Mouse (Mus musculus) small intestine, adult 2 months (tissue): ENCODE measurements around the gene Cdh12. TPM values are rescaled to one million over a fixed set of nuclear protein-coding genes. Genes with fewer than 3 reads are reported as not detected.

ENCODE experiments used
- H3K27ac ChIP-seq: fragments of 200-500 bp; 2 replicates; pipeline ENCODE4 v1.5.1; 2012; ENCODE audit warnings: low read depth, low read length, control low read depth, inconsistent platforms; ENCODE audit not compliant: insufficient read depth
- H3K27me3 ChIP-seq: fragments of 200-500 bp; 2 replicates; pipeline ENCODE4 v1.6.1; 2012; ENCODE audit warnings: mild to moderate bottlenecking, moderate library complexity, low read length, inconsistent platforms; ENCODE audit not compliant: control insufficient read depth, insufficient read depth
- H3K36me3 ChIP-seq: fragments of 200-500 bp; 2 replicates; pipeline ENCODE4 v1.6.1; 2012; ENCODE audit warnings: mild to moderate bottlenecking, low read length, control low read depth, inconsistent platforms; ENCODE audit not compliant: control insufficient read depth, insufficient read depth
- H3K4me1 ChIP-seq: fragments of 200-500 bp; 2 replicates; pipeline ENCODE4 v1.6.1; 2012; ENCODE audit warnings: low read length, inconsistent platforms, mixed read lengths; ENCODE audit not compliant: control insufficient read depth, insufficient read depth, insufficient read length
- H3K4me3 ChIP-seq: fragments of 200-500 bp; 2 replicates; pipeline ENCODE4 v1.5.1; 2012; ENCODE audit warnings: low read depth, mild to moderate bottlenecking, control low read depth, inconsistent platforms, low read length, moderate library complexity
- CTCF ChIP-seq: fragments of 200-500 bp; IDR thresholded peaks from 2 replicates; pipeline ENCODE4 v1.5.1; 2012; ENCODE audit warnings: low read depth, mild to moderate bottlenecking, control low read depth, inconsistent platforms, low read length, moderate library complexity, mixed read lengths; ENCODE audit not compliant: insufficient replicate concordance, insufficient read length; ENCODE audit errors: extremely low read depth
- POLR2A ChIP-seq: fragments of 200-500 bp; IDR thresholded peaks from 2 replicates; pipeline ENCODE4 v1.6.1; 2012; ENCODE audit warnings: low read depth, mild to moderate bottlenecking, control low read depth, inconsistent platforms, low read length, moderate library complexity
- WGBS: fragments of 180-500 bp; shearing (Covaris S2); methylation state at CpG from one replicate; pipeline ENCODE4 v1.1.7; 2018; 5-methylcytosine and 5-hydroxymethylcytosine counted together
- polyA plus RNA-seq: library from polyadenylated mRNA; depleted of rRNA; stranded (reverse); fragments of >200 nt; gene quantifications from 2 replicates; pipeline ENCODE4 v1.2.3, GENCODE M21; 2012

Cdh12 gene
- polyA plus RNA-seq, 1 experiment, result not detected

- no peaks in the 10 kb centered on the region for H3K4me1 ChIP-seq
- H3K27ac ChIP-seq, result no peak overlapping the region
- WGBS, result 59% methylated on average over 2 of the region's 2 CpGs
- no peaks in the 10 kb centered on the region for H3K27me3 ChIP-seq
- no peaks in the 10 kb centered on the region for H3K36me3 ChIP-seq
- TF ChIP-seq POLR2A, result no peak
- no peak for TF ChIP-seq CTCF
- H3K4me3 ChIP-seq, result no peak overlapping the region
Observed at GRCm38 (mm10) chr15:20967463-20967862, 518.4 kb downstream of the Cdh12 start.

GRCm38 (mm10) chr15:20971041-20971440 is 522.0 kb downstream of the Cdh12 start:
- WGBS, result 85% methylated on average over 2 of the region's 2 CpGs
- TF ChIP-seq POLR2A (no peak), CTCF (no peak)
- Histone ChIP-seq H3K36me3 (no peaks in the 10 kb centered on the region), H3K4me3 (no peak overlapping the region), H3K4me1 (no peaks in the 10 kb centered on the region), H3K27ac (no peak overlapping the region), H3K27me3 (no peaks in the 10 kb centered on the region)

GRCm38 (mm10) chr15:21000541-21000940 is 551.5 kb downstream of the Cdh12 start:
- TF ChIP-seq POLR2A, result no peak
- no peak for TF ChIP-seq CTCF
- no peaks in the 10 kb centered on the region for H3K36me3 ChIP-seq

GRCm38 (mm10) chr15:21007931-21008330 is 558.9 kb downstream of the Cdh12 start:
- no peaks in the 10 kb centered on the region for H3K36me3 ChIP-seq
- WGBS, result 67% methylated on average over 2 of the region's 2 CpGs
- no peaks in the 10 kb centered on the region for H3K4me1 ChIP-seq

More at GRCm38 (mm10) chr15:21000541-21000940, 551.5 kb downstream of the Cdh12 start:
- H3K4me3 ChIP-seq, result no peak overlapping the region
- no peaks in the 10 kb centered on the region for H3K4me1 ChIP-seq
- 78% methylated on average over 4 of the region's 4 CpGs for WGBS
- H3K27ac ChIP-seq, result no peak overlapping the region
- H3K27me3 ChIP-seq, result no peaks in the 10 kb centered on the region

GRCm38 (mm10) chr15:21008487-21008886 is 559.4 kb downstream of the Cdh12 start:
- H3K4me3 ChIP-seq, result no peak overlapping the region
- H3K36me3 ChIP-seq, result no peaks in the 10 kb centered on the region
- no peaks in the 10 kb centered on the region for H3K27me3 ChIP-seq
- no peak for TF ChIP-seq POLR2A
- TF ChIP-seq CTCF, result no peak
- 22% methylated on average over 1 of the region's 1 CpGs for WGBS
- H3K4me1 ChIP-seq, result no peaks in the 10 kb centered on the region
- H3K27ac ChIP-seq, result no peak overlapping the region

More at GRCm38 (mm10) chr15:21007931-21008330, 558.9 kb downstream of the Cdh12 start:
- H3K27ac ChIP-seq, result no peak overlapping the region
- H3K27me3 ChIP-seq, result no peaks in the 10 kb centered on the region
- TF ChIP-seq CTCF (no peak), POLR2A (no peak)
- H3K4me3 ChIP-seq, result no peak overlapping the region

GRCm38 (mm10) chr15:21008969-21009368 is 559.9 kb downstream of the Cdh12 start:
- no peaks in the 10 kb centered on the region for H3K36me3 ChIP-seq
- 58% methylated on average over 3 of the region's 3 CpGs for WGBS

GRCm38 (mm10) chr15:21063683-21064082 is 614.6 kb downstream of the Cdh12 start:
- no peak for TF ChIP-seq CTCF
- no peak for TF ChIP-seq POLR2A
- Histone ChIP-seq H3K4me1 (no peaks in the 10 kb centered on the region), H3K27ac (no peak overlapping the region), H3K36me3 (no peaks in the 10 kb centered on the region), H3K27me3 (no peaks in the 10 kb centered on the region), H3K4me3 (no peak overlapping the region)
- WGBS, result 36% methylated on average over 1 of the region's 1 CpGs

More at GRCm38 (mm10) chr15:21008969-21009368, 559.9 kb downstream of the Cdh12 start:
- Histone ChIP-seq H3K27me3 (no peaks in the 10 kb centered on the region), H3K27ac (no peak overlapping the region), H3K4me1 (no peaks in the 10 kb centered on the region), H3K4me3 (no peak overlapping the region)
- TF ChIP-seq CTCF, result no peak
- no peak for TF ChIP-seq POLR2A
